Mouse (Mus musculus) heart, postnatal 14 days (tissue): ENCODE data around the gene Crim1. TPM values are rescaled to one million over a fixed set of nuclear protein-coding genes. Genes with fewer than 3 reads are reported as not detected.

ENCODE experiments used
- DNase-seq, 2 experiments: peaks; one replicate each; pipeline ENCODE4 v3.0.0; 2021 to 2022
- intact Hi-C: fragments of 180-260 bp; cut with DNase I; formaldehyde crosslinking; loops from one replicate; pipeline ENCODE4 v1.15.1; 2025
- total RNA-seq, 2 experiments: library from RNA; stranded (reverse); gene quantifications; 2 replicates each; pipeline ENCODE4 v1.2.3; 2021

Gene Crim1
- total RNA-seq, 2 experiments from 2014 or later = 44.9 to 45.3 TPM

DNA sequence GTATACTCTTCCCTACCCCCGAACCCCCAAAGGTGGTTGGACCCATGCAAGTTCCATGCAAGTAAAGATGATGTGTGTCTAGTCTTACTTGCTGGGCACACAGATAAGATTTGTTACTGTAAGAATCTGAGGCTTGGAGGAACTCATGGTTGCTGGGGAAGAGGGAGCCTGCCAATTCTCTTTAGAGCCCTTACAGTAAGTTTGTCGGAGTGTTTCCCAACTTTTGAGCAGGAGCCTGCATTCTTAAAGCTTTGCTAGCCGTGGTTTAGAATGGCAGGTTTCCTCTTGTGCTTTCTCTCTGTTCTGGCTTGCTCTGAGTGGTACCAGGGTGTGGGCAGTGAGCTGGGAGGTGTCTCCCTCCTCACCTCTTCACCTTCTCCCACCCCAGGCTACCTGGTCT lies 7.2 kb downstream of the Crim1 start:
- no peak for DNase-seq
- intact Hi-C loops = no loop called here

DNA sequence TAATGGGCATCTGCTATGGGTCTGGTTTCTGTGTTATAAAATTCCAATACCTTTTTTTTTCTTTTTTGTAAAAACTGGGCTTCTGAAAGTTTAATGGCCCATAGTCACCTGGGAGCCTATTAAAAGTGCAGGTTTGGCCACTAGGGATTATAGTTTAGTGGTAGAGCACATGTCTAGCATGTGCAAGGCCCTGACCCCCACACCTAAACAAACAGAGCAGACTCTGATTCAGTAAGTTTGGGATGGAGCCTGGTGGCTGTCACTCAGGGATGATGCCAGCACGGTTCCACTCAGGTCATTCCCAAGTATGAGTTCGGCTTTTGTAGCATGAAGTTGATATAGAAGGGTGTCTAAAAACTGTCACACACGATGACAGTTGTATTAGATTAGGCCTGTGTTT lies 8.8 kb downstream of the Crim1 start:
- DNase-seq = no peak
- intact Hi-C loops = no loop called here

DNA sequence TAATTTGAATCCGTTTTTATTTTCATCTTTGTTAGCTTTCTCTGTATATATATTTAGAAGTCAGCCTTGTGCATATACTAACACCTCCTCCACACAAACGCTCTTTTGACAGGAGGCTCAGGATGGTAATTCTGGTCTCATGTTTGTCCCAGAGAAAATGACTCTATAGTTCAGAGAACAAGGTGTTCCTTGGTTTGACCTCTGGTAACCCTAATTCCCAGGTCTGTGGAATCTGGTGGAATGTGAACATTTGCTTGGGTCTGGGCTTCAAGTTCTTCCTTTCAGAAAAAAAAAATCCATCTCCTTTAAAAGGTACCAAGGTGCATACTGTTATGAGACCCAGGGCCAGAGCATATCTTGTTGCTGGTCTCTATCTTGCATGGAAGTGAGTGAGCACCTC lies 9.6 kb downstream of the Crim1 start:
- DNase-seq = no peak
- intact Hi-C loops = no loop called here

DNA sequence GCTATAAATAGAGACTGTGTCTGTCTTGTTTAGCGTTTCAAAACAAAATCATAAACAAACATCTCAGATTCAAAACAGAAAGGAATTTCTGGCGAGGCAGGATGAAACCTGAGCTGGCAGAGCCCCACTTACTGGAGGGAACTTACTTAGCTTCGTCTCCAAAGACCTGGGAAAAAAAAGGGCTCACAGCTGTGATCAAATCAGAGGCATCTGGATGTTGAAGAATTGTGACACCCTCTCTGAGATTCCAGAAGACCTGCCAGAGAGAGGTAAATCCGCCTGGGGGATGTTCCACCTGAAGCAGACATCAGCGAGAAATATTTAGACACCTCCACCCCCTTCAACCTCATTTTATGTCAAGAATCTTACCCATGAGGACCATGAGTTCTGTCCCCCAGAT lies 11.8 kb downstream of the Crim1 start:
- no peak for DNase-seq
- intact Hi-C loops = no loop called here

DNA sequence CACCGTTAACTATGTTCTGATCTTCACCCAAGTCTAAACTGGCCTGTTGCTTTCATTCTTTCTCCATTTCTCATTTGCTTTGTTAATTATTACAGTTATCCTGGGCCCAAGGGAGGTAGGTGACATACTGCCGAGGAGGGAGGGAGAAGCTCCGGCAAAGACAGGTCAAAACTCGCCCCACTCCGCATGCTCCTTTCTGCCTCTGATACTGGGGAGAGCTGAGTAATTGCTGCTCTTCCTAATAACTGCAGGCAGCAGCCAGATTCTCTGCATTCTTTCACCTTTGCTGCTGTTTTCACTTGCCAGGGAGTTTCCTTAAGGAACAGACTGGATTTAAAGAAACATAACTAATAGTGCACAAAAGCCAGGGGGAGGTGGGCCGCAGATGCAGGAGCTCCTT lies 13.1 kb downstream of the Crim1 start:
- no peak for DNase-seq
- intact Hi-C loops = no loop called here

DNA sequence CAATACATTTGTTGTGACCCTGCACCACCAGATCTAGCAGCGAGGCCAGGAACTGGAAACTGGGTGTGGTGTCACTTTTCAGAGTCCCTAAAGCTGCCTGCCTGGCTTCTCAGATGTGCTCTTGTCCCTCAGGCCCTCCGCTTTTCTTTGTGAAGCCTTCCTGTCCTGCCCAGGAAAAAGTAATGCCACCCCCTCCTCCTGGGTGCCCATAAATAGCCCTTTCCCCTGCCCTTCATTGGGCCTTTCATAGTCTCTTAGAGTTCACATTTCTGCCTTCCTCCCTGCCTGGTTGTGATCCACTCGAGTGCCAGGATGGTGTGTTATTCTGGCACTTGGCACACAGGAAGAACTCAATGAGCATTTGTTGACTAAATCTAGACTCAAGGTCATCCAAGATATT lies 16.5 kb downstream of the Crim1 start:
- intact Hi-C loops = no loop called here
- no peak for DNase-seq

DNA sequence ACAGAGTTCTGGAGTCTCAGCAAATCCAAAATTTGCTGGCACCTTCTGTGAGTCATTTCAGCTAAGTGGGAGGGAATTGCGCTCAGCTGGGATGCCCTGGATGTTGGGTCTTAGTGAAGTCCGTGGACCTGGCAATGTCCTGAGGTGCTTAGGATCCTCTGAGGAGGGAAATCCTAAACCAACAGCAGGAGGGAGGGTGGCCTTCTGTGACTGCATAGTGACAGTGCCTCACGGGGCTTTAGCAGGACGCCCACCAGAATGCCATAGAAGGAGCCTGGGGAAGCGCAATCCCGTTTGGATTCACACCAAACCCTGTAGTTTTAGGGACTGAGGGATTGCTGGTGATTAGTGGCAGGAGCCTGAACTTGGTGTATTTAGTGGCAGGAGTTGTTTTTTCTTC lies 17.4 kb downstream of the Crim1 start:
- intact Hi-C loops = no loop called here
- DNase-seq = no peak

DNA sequence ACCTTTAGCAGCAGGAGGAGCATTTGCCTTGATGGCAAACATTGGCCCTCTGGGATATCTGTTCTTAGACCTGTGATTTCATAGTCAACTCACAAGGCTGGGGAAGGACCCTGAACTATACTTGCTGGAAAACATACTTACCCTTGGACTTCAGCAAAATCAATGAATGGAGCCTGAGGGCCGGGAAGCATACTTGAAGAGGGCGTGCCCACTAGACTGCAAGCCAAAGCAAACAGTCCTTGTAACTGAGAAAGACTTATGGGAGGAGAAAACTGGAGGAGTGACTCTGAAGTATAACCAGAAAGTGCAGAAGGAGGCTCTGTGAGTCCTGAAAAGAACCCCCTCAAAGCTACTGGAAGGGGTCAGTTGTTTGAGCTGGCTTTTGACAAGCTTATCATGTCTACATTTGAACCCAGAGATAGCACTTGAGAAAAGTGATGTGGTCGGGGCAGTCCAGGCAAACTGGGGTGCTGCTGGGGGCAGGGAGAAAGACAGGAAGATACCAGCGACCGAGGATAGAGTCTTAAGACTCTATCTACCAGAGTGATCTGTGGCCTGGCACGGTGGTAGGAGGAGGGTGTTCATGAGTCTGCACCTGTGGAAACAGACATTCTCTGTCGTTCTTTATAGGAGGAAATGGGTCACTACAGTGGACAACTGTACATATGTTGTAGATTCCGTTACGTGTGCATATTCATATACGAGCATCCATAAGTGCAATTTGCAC lies 18.6 kb downstream of the Crim1 start:
- DNase-seq = peak in 1 of 2 experiments; percentile 43
- intact Hi-C loops = no loop called here

DNA sequence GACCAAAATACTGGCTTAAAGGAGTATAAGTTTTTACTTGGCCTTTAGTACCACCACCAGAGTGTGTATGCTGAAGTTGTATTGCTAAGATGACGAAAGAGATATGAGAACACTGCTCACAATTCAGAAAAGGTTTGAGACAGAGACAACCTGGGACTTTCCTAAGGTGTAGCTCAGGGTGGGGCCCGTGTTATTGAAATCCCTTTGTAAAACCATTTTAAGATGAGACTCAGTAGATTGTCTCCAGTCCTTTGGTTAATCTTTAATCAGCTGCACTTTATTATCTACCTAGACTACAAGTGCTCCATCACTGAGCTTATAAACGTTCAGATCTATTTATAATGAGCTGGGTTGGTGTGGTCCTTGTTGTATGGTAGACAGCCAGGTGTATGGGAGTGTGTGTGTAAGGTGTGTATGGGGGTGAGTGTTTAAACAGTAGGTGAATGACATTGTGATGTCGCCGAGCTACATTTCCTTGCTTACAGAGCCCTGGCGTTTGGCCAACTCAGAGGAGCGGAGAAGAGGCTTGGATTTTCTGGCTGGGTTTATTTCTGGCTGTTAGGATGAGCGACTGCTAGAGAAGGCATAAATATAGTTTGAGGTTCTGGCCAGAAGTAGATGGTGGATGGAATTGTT lies 21.1 kb downstream of the Crim1 start:
- peak; percentile 61 to 63 for DNase-seq
- intact Hi-C loops = no loop called here

DNA sequence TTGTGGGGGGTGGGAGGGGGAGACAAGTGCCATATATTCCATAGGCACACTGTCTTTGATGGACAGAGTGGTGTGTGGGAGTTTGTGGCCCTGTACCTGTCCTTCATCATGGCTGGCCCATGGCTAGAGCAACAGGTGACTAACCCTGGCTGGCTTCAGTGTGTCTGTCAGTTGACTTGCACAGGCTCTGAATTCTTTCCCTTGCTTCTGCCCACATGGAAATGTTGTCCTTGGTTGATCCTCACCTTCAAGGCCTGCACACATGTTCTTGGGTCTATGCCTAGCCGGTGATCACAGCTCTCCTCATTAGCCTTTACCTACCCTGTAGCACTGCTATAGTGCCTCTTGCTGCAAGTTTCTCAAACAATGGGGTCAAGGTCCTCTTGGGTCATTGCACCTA lies 21.8 kb downstream of the Crim1 start:
- intact Hi-C loops = no loop called here
- no peak for DNase-seq

DNA sequence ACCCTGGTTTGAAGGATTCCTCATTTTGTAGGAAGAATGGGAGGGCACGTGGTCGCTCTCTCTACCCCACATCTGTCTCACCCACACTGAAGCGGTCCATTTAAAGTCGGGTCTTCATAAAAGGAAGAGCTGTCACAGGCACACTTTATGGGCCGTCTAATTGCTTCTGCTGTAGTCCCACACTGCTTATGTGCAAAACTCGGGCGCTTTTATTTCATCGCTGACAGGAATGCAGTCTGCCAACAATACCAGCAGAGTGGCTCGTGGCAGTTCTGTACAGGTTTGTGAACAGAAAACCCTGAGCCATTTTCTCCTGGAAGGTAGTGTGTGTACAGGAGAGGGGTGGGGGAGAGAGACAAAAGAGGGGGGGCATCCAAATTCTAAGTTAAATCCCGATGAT lies 23.9 kb downstream of the Crim1 start:
- intact Hi-C loops = no loop called here
- DNase-seq = no peak

DNA sequence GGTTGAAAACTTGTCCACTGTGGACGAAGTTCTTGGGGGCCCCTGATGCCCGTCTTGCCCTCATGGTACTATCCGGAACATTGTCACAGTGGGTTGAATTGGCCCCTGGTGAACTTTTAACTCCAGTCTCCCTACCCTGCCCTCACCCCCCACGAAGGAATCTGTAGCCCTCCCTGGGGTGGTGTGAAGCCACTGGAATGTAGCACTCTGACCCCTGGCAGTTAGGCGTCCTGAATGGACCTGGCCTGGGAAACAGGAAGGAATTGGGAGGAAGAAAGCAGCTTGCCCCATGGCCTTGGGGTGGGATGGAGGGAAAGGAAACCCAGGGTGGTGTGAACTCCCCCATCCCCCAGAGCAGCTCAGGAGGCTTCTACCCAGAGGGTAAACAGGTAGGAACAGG lies 25.5 kb downstream of the Crim1 start:
- no peak for DNase-seq
- intact Hi-C loops = no loop called here

DNA sequence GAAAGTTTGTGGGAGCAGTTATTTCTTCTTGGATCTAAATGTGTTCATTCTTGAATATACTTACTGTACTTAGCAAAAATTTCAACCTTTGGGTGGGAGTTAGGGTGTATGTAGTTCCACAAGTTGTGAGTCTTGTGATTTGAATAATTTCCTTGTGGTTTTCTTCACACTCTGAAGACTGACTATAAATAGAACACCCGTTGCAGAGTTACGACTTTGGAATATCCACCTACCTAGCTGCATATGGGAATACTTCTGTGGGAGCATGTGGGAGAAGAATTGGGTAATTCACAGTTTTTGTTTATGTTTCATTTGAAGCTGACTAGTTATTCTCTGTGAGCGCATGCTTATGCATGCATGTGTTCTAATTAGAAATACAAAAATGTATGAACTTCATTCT lies 27.2 kb downstream of the Crim1 start:
- intact Hi-C loops = no loop called here
- DNase-seq = no peak

DNA sequence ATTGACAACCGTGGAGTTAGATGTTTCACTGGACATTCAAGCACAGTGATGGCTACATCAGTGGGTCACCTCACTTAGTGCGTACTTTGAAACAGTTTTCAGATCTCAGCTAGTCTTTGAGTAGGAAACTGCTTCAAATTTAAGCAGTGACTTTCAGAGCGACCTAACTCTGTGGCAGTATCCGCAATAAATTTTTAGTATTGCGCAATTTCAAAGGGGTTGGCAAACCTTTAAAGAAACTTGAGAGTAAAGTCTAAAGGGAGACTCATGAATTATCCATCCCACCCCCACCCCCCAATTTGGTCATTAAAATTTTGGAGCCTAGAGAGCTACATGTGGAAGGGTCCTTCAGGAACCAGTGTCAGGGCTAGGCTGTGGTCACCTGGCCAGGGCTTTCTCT lies 31.5 kb downstream of the Crim1 start:
- DNase-seq = no peak
- intact Hi-C loops = no loop called here

DNA sequence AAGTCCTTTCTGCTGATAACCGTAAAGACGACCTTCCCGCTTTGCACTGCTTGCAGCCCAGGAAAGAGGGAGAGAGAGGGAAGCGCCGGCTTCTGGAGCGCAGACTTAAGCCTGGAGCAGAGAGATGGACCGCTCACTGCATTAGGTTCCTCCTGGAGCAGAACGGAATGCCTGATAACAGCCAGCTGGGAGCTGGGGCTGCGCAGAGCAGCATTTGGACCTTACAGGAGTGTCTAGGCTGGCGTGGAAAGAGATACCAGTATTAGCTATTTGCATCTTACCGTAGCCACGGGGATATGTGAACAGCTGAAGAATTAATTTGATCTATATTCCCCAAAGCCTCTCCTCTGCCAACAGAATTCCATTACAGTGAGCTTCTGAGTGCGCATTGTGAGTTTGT lies 32.7 kb downstream of the Crim1 start:
- DNase-seq = peak in 1 of 2 experiments; percentile 27
- intact Hi-C loops = no loop called here

DNA sequence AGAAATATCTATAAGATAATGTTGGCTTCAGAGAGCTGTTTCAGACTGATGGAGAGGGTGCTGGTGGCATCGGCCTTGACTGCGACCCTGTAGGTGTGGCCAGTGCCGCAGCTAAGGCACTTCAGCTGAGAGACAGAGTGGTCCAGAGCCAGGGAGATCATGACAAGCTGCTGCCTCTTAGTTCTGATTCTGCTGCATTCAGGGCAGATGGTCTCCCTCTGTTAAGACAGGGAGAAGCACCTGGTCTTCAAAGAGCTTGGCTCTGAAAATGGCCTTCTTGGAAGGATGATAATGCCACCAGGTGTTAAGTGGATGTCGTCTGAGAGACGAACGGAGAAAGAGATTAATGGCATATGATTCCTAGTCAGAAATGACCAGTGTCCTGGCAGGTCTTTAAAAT lies 33.8 kb downstream of the Crim1 start:
- DNase-seq = no peak

DNA sequence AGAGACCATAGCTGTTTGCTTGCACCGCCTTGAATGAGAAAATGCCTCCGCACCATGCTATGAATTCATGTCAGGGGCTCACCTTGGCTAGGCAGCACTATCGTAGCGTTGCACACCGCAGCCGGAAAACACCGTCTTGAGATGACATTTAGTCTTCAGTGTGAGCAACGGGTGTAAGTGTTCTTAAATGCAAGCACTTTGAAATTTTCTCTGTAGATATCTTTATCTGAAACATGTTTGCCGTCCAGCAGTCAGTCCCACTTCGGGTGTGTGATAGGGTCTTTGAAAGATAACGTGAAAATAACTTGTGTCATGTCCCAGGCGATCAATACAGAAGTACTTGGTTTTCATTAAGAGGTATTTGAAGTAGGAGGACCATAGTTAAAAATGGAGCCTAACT lies 36.1 kb downstream of the Crim1 start:
- intact Hi-C loops = no loop called here
- no peak for DNase-seq

More for the DNA sequence above, 33.8 kb downstream of the Crim1 start:
- intact Hi-C loops = no loop called here

DNA sequence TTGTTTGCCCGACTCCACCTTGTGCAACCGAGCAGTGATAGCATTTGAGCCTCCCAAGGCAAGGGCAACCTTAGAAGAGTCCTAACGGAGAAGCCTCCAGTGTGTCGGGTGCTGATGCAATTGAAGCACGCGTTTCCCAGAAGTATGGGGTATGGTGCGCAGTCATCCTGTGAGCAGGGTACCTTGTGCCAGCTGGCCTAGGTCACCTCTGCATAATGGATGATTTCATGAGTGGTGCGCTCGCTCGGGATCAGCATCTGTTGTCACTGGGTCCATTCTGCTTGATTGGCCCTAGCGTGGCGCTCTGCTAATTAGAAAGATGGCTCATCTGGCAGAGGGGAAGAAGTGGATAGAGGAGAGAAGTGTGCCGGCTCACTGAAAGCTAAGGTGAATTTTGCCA lies 37.9 kb downstream of the Crim1 start:
- DNase-seq = no peak
- intact Hi-C loops = no loop called here

DNA sequence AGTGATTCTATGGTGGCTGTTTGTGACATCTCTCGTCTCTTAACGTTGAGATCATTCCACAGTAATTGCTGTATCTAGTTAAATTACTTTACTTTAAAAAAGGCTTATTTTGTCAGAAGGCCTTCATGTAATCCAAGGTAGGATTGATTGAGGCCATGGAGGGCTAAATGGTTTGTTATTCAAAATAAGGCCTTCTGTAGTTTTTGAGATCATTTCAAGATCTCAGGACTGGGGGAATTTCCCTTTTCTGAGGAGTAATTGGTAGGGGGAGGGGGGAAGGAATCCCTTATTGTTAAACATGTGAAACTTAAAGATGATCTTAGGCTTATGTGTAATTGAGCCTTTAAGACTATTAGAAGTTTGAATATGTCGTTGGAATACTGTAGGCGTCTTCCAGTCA lies 40.1 kb downstream of the Crim1 start:
- intact Hi-C loops = no loop called here

DNA sequence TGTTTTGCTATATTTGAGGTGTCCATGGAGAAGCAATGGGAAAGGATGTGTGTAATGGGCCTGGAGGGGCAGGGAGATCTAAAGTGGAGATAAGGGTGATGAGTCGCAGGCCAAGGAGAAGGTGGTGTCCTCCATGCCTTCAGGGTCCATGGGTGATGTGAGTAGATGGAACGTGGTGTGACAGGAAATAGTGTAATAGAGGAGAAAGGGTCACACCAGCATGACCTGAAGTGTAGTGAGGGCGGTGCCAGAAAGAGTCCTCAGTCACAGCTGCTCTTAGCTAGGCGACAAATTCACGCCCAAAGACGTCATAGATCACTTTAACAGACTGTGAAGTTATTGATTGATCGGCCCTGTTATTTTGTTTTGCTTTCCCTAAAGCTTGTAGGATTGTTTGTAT lies 41.2 kb downstream of the Crim1 start:
- intact Hi-C loops = no loop called here
- no peak for DNase-seq

More for the DNA sequence above, 40.1 kb downstream of the Crim1 start:
- DNase-seq = no peak

DNA sequence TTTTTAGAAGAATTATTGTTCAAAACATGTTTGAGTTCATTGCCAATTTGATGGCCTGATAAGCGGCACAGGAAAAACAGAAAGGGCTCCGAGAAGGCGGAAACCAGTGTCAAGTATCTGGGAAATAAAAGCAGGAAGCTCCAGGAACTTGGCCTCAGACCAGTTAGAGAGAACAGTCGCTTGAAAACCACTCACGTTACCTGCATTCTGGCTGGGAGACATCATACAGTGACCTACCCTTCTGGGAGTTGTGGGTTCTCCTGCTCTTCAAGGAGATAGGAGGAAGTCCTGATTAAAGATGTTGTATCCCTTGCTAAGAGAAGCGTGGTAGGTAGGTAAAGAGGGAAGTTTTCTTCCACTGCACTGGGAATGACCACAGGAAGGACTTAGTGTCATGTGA lies 44.7 kb downstream of the Crim1 start:
- intact Hi-C loops = loop anchor here (5.0 kb wide), 1 partner anchor 123 kb away; no protein-coding TSS in a partner anchor
- DNase-seq = no peak

DNA sequence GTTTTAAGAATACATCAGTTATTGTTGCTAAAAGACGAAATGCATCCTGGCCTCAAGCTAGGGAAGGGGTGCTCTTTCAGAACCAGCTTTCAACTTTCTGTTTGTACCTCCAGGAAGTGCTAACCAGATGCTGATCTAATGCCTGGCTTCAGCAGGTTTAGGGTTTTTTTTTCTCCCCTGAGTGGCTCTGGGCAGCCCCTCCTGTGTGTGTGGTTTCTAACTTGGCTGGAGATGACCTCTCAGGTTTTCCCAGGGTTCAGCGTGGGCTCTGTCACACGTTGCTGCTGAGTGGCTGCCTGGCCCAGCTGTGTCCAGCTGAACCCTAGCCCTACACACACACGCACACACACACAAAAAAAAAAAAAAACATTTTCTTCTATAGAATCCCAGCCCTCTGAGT lies 45.4 kb downstream of the Crim1 start:
- intact Hi-C loops = loop anchor here (5.0 kb wide), 1 partner anchor 122 kb away; no protein-coding TSS in a partner anchor
- no peak for DNase-seq
